Mouse (Mus musculus): ENCODE results near the gene Tm9sf4. TPM values are rescaled to one million over a fixed set of nuclear protein-coding genes. Genes with fewer than 3 reads are reported as not detected.

Tm9sf4 gene
- polyA plus RNA-seq, 1 experiment from 2014 or later = 32.4 TPM

GRCm38 (mm10) chr2:153214771-153215259 lies 53.7 kb downstream of the Tm9sf4 start:
- peak; percentile 62 for DNase-seq (ENCODE audit: low spot score)

GRCm38 (mm10) chr2:153215421-153215820 lies 54.3 kb downstream of the Tm9sf4 start:
- DNase-seq (ENCODE audit: low spot score) = peak; percentile 16

DNA sequence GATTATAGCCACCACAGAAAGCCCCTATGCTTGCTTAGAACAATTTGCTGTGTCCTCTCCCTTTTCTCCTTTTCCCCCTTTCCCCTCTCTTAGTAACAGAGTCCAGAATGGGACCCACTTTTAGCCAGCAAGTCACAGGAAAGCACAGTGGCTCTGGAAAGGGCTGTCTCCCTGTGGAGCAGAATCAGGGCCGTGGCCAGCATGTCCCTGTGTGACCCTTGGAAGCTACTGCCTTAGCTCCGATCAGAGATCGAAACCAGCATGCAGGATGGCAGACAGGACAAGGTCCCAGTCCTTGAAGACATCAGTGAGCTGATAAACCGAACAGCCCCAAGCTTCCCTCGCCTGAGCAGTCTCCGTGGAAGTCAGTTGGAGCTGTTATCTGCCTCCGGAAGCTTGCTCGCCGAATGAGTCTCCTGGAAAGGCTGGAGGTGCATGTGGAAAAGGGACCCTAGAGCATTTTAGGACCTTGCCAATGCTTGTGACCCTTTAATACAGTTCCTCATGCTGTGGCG lies 56.8 kb downstream of the Tm9sf4 start:
- no peak for DNase-seq (ENCODE audit: low spot score)

DNA sequence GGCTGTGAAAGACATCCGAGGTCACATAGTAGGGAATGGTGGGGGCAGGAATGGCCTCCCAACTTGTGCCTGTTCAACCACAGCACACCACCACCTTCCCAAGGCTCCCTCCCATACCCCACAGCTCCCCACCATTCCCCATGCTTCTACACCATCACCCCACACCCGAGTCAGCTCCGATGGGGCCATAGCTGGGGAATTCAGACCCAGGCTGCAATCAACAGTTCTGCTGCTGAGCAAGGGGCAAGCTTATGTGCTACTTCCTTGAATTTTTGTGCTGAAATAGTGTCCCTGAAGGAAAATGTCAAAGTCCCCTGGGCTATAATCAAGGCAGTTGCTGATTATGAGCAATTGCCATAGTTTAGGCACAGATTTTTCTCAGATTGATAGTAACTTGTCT lies 57.4 kb downstream of the Tm9sf4 start:
- DNase-seq (ENCODE audit: low spot score) = no peak

DNA sequence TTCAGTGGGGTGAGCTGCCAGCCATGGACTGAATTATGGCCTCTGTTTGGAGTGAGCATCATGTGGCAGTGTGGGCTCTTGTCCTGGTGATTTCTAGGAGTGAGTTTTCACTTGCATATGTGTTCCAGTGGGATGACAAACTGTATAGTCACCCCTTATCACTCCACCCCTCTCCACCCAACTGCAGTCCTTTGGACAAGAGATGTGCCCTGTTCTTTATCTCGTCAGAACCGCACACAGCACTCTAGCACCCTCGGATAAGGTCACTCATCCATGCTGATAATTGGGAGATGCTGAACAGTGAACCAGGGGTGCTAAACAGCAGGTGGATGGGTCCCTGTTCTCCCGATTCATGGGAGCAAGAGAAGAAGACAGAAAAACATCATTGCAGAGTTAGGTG lies 60.5 kb downstream of the Tm9sf4 start:
- DNase-seq (ENCODE audit: low spot score) = no peak

- no peak for DNase-seq (ENCODE audit: low spot score)
Measured at GRCm38 (mm10) chr2:153222130-153222529, 61.0 kb downstream of the Tm9sf4 start.

GRCm38 (mm10) chr2:153222566-153222965 lies 61.5 kb downstream of the Tm9sf4 start:
- DNase-seq (ENCODE audit: low spot score) = no peak

DNA sequence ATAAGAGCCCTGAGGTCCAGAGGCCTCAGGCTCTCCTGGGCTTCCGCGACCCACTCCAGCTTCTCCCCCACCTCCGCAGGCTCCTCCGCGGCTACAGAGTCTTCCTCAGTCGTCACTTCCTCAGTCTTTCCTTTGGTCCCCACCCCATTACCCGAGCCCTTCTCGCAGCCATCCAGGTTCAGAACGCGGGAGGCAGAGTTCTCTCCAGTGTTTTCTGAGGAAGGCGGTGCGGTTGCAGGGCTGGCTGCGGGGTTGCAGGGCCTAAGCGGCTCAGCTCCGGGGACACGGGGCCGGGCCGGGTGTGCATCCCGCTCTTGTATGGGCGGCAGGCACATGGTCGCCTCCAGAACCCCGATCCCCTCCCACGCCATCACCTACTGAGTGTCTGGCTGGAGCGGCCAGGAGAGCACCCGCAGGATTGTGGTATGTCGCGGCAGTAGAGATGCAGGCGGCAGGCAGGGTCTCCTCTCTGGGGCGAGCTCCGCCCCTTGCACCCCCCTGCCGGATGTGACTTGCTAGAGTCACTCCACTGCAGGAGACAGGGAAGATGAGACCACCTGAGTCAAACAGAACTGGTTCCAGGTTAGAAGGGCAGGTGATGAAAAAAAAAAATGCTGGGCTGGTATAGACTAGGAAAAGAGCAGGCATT lies 64.0 kb downstream of the Tm9sf4 start, which contains the start of gene Tspyl3:
TSS of gene Tspyl3 (minus strand) at position 496 of the 649 bp plus-strand sequence.
- peak; percentile 75 for DNase-seq (ENCODE audit: low spot score)

GRCm38 (mm10) chr2:153225595-153225953 lies 64.5 kb downstream of the Tm9sf4 start:
- DNase-seq (ENCODE audit: low spot score) = no peak

DNA sequence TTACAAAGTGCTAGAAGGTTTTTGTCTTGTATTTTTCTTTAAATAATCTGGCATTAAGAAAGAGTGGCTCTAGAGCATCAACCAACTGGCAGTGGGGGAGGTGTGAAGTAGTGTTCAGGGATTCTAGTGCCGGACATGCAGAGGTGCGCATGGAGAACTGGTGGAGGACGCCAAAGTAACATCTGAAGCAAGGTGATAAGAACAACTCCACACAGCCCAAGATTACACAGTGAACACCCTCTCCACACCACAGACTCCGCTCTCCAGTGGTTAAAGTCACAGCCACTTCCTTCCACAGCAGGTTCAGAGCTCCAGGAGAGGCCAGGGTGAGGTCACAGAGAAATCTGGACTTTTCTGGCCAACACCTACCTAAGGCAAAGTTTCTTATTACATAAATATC lies 66.9 kb downstream of the Tm9sf4 start:
- no peak for DNase-seq (ENCODE audit: low spot score)

- no peak for DNase-seq (ENCODE audit: low spot score)
Measured at GRCm38 (mm10) chr2:153228523-153228922, 67.4 kb downstream of the Tm9sf4 start.

DNA sequence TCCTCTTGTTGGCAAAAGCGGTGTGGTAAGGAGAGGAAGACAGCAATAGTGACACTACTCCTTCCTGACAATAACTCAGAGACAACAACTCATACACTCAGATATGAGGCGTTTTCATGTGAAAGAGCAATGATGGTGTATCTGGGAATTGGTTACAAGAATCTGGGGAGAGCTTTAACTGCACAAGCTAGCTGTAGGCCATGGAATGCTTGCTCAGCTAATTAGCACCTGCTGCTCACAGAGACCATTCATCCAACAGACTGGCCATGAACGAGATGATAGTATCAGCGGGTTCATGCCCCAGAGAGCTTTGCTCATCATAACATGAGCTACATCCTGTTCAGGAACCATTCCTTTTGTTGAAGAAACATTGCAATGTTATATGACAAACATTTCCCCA lies 76.1 kb downstream of the Tm9sf4 start:
- DNase-seq (ENCODE audit: low spot score) = no peak

GRCm38 (mm10) chr2:153237891-153238290 lies 76.8 kb downstream of the Tm9sf4 start:
- no peak for DNase-seq (ENCODE audit: low spot score)

GRCm38 (mm10) chr2:153238406-153238805 lies 77.3 kb downstream of the Tm9sf4 start:
- DNase-seq (ENCODE audit: low spot score) = no peak

GRCm38 (mm10) chr2:153239021-153239859 lies 78.1 kb downstream of the Tm9sf4 start:
- DNase-seq (ENCODE audit: low spot score) = no peak

- no peak for DNase-seq (ENCODE audit: low spot score)
Measured at GRCm38 (mm10) chr2:153239860-153240480, 78.9 kb downstream of the Tm9sf4 start.

GRCm38 (mm10) chr2:153240701-153241235 lies 79.7 kb downstream of the Tm9sf4 start:
- peak; percentile 59 for DNase-seq (ENCODE audit: low spot score)

DNA sequence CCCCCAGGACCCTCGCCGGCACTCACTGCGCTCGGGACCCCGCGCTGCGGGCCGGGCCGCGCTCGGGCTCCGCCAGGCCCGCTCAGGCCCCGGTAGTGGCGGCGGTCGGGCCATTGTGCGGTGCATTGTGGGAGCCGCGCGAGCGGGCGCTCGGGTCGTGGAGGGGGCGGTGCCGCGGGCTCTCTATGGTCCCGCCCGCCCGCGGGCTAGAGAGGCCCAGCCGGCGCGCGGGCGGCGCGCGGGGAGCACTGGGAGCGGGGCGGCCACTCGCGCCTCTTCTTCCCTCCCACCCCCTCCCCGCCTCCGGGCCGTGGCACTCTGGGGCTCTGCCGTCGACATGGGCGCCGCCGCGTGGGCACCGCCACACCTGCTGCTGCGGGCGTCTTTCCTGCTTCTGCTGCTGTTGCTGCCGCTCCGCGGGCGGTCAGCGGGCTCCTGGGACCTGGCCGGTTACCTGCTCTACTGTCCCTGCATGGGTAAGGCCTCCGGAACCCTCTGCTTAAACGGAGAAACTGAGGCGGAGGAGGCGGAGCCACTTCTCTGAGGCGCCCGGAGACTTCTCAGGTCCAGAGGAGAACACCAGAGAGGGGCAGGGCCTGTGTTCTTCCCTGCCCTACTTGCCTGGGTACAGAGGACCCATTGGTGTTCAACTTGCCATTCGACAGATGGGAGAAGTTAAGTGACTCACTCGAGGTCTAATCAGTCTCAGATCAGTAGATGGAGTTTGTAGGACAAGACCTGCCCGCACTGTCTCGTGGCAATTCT lies 80.3 kb downstream of the Tm9sf4 start, which contains the start of the genes Plagl2 and Pofut1:
TSS of gene Plagl2 (minus strand) at position 177 of the 765 bp plus-strand sequence.
TSS of gene Pofut1 (plus strand) at position 284 of the 765 bp plus-strand sequence.
- peak; percentile 94 for DNase-seq (ENCODE audit: low spot score)

DNA sequence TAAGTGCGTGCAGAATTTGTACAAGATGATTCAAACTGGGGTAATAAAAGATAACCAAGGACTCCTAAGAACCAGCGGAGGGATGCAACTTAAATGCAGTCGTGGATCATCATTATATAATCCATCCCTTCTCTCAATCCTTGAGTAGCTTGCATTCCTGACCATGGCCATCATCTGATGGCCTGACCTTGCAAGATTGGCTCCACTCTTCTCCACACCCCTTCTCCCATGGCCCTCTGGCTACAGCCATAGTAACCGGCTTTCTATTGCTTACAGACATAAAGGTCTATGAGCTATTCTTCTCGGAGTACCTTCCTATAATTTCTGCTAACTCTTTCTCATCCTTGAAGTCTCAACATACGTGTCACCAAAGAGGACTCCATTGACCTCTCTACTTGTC lies 81.1 kb downstream of the Tm9sf4 start:
- DNase-seq (ENCODE audit: low spot score) = no peak

DNA sequence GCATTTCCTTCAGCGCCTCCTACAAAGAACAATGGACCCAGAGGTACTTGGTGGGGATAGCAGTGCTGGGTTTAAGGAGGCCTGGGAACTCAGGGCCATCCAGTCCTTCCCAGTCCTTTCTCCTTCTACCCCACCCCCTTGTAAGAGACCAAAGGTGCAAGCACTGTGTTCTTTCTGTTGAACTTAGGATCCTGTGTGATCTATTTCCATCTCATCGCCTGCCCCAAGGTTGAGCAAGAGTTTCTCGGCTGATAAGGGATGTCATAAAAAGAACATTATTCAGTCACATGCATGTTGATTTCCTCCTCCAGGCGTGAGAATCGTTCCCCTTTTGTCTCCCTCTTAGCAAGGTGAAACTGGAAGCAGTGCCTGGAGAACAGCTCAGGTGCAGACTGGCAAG lies 88.6 kb downstream of the Tm9sf4 start:
- DNase-seq (ENCODE audit: low spot score) = no peak

DNA sequence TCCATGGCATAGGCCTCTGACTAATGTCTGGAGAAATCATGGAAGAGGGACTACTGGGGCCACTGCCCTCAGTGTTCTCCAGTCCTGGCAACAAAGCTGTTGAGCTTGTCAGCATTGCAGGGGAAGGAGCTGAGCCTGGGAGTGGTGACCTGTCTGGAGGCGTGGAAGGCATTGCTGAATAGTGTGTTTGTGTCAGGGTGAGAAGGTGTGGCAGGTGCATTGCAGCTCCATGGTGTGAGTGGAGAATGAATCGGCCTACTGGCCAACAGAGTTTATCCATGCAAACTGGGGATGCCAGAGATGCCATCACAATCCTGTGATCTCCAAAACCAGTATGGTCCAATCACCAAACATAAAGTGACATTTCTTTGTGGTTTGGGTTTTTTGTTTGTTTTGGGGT lies 95.5 kb downstream of the Tm9sf4 start:
- DNase-seq (ENCODE audit: low spot score) = no peak
